Comparison of ENCODE assay signal across 10 mouse cellular contexts in genomic region chr13:30093086-30093485, GRCm38 (mm10). TPM values are rescaled to one million over a fixed set of nuclear protein-coding genes. Genes with fewer than 3 reads are reported as not detected.
A peak's percentile ranks its signal among the peaks of the same experiment; 100 is the strongest.
DNase-seq lines count a peak whose midpoint lies in the region; TF ChIP-seq lines count a peak whose summit lies in the region.
"Had no signal": no experiment of that assay in that cellular context is flagged by ENCODE, and none has a peak within 500 bp of the region (broad histone marks: within the 10 kb centered on the region; RNA-seq: fewer than 3 reads in every experiment).

No protein-coding gene starts in this region.

- 51% methylated on average over 2 of the region's 2 CpGs for WGBS in heart, adult 2 months
- 36% methylated on average over 2 of the region's 2 CpGs for WGBS in spleen, adult 2 months

- H3K4me1 ChIP-seq in heart, adult 2 months (ENCODE audit: control insufficient read depth, insufficient read depth, low read length) = no peaks in the 10 kb centered on the region
- H3K4me1 ChIP-seq in spleen, adult 2 months (ENCODE audit: control insufficient read depth, insufficient read depth, insufficient read length) = no peaks in the 10 kb centered on the region
- H3K4me1 ChIP-seq: megakaryocyte, embryonic 14.5 days had no signal

- no peaks in the 10 kb centered on the region for H3K27me3 ChIP-seq in heart, adult 2 months (ENCODE audit: control insufficient read depth, insufficient read depth, low read length)
- H3K27me3 ChIP-seq in spleen, adult 2 months (ENCODE audit: control insufficient read depth, insufficient read depth, low read length) = no peaks in the 10 kb centered on the region

- H3K4me3 ChIP-seq in heart, adult 2 months = no peak overlapping the region
- no peak overlapping the region for H3K4me3 ChIP-seq in spleen, adult 2 months (ENCODE audit: extremely low read depth, insufficient read depth, insufficient read length)
- H3K4me3 ChIP-seq: erythroblast, embryonic 14.5 days; megakaryocyte, embryonic 14.5 days had no signal

- no peaks in the 10 kb centered on the region for H3K79me2 ChIP-seq in heart, adult 2 months (replicated peaks; ENCODE audit: control insufficient read depth, insufficient read depth, low read length)

- H3K36me3 ChIP-seq in heart, adult 2 months (ENCODE audit: control insufficient read depth, insufficient read depth, low read length) = no peaks in the 10 kb centered on the region
- H3K36me3 ChIP-seq in spleen, adult 2 months (ENCODE audit: control insufficient read depth, insufficient read depth, low read length) = no peaks in the 10 kb centered on the region

- H3K27ac ChIP-seq in heart, adult 2 months = no peak overlapping the region
- H3K27ac ChIP-seq in spleen, adult 2 months (ENCODE audit: insufficient read depth, low read length) = no peak overlapping the region

- H3K9ac ChIP-seq in heart, adult 2 months (ENCODE audit: low read depth, low read length) = no peak overlapping the region

- TF ChIP-seq CTCF in heart, adult 2 months (IDR thresholded peaks at IDR 0.05) = peak; percentile 79
- peak; percentile 6; the same call in 1 of the 2 replicates for TF ChIP-seq CTCF in spleen, adult 2 months (IDR thresholded peaks at IDR 0.05; ENCODE audit: extremely low read depth, insufficient read depth, insufficient read length, insufficient replicate concordance)

- no peak for TF ChIP-seq POLR2A in heart, adult 2 months (IDR thresholded peaks at IDR 0.05; ENCODE audit: insufficient read depth, low read depth, low read length)
- no peak for TF ChIP-seq POLR2A in spleen, adult 2 months (IDR thresholded peaks at IDR 0.05; ENCODE audit: low read depth, low read length)

- intact Hi-C loops in heart, adult 2 months (cut with DNase I) = loop anchor here (1.0 to 5.0 kb wide), 2 partner anchors 167 to 439 kb away; no protein-coding TSS in a partner anchor
- intact Hi-C loops in heart, postnatal 36 days (cut with DNase I) = loop anchor here (1.0 to 5.0 kb wide), 2 partner anchors 167 to 454 kb away; partner anchors contain the start of gene Uqcrfs1

- DNase-seq in heart, adult 2 months = no peak
- no peak for DNase-seq in heart, postnatal 36 days
- DNase-seq in spleen, adult 2 months (ENCODE audit: low read depth in 1 of 2, low spot score in 2 of 2) = no peak
- DNase-seq in spleen, postnatal 4 days (ENCODE audit: low spot score in 2 of 2) = no peak
- peak; percentile 6 for DNase-seq in c-Kit-positive CD71-positive TER-119-positive erythroid progenitor cells, embryonic 14.5 days (ENCODE audit: low spot score)
- peak; percentile 31 for DNase-seq in thymus, postnatal 4 days
- no peak for DNase-seq in urinary bladder, postnatal 14 days (ENCODE audit: low spot score)
- no peak for DNase-seq in layer of hippocampus, postnatal 10 days (ENCODE audit: low spot score in 2 of 2)

- TF ChIP-seq EP300 in heart, adult 2 months (IDR thresholded peaks at IDR 0.05; ENCODE audit: insufficient read depth, low read depth, low read length) = no peak

RNA-seq across cellular contexts. Expression of gene Mboat1, which starts 43.2 kb away (rescaled TPM):
- 1 to 10 TPM; 1.2 to 1.6 TPM for total RNA-seq in heart, adult 2 months (2021)
- polyA plus RNA-seq in heart, adult 2 months (2012; rRNA removed) = 0.86 and 2.5 TPM in 2 replicates
- 1 to 10 TPM; 1.2 TPM for total RNA-seq in heart, postnatal 36 days (2021)
- polyA plus RNA-seq in spleen, adult 2 months (2012; rRNA removed) = 1.8 and 3.6 TPM in 2 replicates
- total RNA-seq in layer of hippocampus, postnatal 10 days (2021) = 1 to 10 TPM; 1.5 to 2.1 TPM
- polyA plus RNA-seq: erythroblast, embryonic 14.5 days had no signal

Comparison
In these comparisons a context has a peak if more than half of its experiments do, and no peak if none do; other contexts are left out.
1. DNase-seq: peak in c-Kit-positive CD71-positive TER-119-positive erythroid progenitor cells, embryonic 14.5 days (single experiment) and thymus, postnatal 4 days (single experiment); none in heart, adult 2 months (0 of 2), heart, postnatal 36 days (0 of 2), spleen, adult 2 months (0 of 2), spleen, postnatal 4 days (0 of 2), urinary bladder, postnatal 14 days (single experiment) and layer of hippocampus, postnatal 10 days (0 of 2).